Mouse (Mus musculus) cerebellum, postnatal 36 days (tissue): ENCODE data around the gene Gpr21.
"Not testable (repeated sequence)": the region's sequence is repeated elsewhere in the genome, so short reads cannot be mapped to it uniquely, and the experiment has no call there.

ENCODE experiments used
- DNase-seq, 2 experiments: peaks; one replicate each; pipeline ENCODE4 v3.0.0; 2021 to 2022; ENCODE audit warnings: mixed read lengths in 2 of 2

The Gpr21 gene

DNA sequence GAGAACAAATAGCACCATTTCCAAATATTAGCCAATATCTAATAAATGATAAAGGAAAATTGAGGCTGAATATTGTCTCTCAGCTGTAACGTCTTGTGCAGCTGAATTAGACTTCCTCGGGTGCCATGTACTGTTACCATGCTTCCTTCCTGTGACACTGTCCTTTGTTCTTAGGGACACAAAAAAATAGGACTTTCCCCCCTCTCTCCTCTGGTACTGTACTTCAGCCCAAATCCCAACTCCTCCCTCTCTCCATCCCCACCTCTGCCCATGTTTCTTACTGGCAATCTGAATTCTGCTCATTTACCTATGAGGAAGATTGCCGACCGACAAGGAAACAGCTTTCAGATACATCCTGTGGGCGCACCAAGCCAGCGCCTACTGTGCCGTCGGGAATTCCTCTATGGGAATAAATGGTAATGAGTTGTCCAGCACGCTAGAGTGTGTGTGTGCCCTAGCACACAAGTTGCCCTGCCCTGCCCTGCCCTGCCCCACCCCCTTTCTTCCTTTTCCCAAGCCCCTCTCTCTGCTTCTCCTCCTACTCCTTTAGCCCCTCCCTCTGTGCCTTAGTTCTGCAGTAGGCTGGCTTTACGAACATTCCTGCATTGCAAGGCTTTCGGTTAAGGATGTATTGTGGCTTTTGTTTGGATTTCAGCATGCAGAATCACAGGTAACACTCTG is at the start of gene Gpr21:
Gpr21 (plus strand) TSS at position 303 of the 681 bp plus-strand sequence.
- DNase-seq, result no peak

DNA sequence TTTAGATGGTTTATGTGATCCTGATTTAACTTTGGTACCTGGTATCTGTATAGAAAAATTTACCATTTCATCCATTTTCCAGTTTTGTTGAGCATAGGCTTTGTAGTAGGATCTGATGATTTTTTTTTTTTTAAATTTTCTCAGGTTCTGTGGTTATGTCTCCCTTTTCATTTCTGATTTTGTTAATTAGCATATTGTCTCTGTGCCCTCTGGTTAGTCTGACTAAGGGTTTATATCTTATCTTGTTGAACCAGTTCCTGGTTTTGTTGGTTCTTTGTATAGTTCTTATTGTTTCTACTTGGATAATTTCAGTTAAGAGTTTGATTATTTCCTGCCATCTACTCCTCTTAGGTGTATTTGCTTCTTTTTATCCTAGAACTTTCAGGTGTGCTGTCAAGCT is 36.6 kb upstream of the Gpr21 start:
- no peak for DNase-seq

DNA sequence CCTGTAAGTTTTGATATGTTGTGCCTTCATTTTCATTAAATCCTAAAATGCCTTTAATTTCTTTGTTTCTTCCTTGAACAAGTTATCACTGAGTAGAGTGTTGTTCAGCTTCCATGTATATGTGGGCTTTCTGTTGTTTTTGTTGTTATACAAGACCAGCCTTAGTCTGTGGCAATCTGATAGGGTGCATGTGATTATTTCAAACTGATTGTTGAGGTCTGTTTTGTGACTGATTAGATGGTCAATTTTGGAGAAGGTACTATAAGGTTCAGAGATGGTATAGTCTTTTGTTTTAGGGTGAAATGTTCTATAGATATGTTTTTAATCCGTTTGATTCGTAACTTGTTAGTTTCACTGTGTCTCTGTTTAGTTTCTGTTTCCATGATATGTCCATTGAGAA is 36.1 kb upstream of the Gpr21 start:
- no peak for DNase-seq

DNA sequence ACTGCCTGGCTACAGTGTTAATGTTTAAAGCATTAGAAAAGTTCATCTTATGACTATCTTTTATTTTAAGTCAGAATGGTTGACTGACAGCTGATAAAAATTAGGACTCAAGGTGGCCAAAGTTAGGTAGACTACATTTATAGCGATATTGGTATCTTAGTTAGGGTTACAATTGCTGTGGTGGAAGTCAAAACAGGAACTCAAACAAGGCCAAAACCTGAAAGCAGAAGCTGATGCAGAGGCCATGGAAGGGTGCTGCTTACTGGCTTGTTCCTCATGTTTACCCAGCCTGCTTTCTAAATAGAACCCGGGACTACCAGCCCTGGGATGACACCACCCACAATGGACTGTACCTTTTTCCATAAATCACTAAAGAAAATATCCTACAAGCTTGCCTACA is 32.0 kb upstream of the Gpr21 start:
- no peak for DNase-seq

DNA sequence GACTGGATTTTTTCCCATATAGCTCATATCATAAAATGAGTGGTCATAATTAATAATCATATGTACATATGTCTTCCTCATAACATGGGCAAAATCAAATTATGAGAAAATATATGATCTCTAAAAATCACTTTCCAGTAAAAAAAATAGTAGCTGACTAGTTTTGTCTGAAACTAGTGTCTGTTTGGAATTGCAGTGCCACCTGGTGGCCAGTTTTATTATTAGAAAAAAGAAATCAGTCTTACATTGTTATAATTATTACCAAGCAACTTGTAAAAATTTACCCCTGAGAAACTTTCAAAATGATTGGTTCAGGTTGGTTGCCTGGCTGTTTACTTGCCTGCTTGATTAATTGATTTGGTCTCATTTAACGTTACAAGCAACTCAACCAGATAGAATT is 30.8 kb upstream of the Gpr21 start:
- peak; percentile 12 to 23 for DNase-seq

DNA sequence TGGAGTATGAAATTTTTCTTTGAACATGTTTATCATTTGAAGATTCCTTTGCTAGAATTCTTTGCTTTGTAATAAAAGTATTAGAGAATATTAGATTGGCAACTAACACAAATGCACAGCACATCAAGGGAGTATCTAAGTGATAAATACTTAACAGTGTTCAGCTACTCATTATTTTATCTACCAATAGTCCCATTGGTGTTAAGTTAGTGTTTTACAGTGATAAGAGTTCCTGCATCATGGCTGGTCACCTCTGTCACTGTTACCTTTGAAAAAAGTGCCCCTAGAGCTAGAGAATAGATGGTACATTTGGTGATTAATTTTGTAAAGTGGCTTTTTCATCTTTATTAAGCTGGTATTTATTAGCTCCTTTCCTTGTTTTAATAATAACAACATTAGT is 29.7 kb upstream of the Gpr21 start:
- DNase-seq, result no peak

DNA sequence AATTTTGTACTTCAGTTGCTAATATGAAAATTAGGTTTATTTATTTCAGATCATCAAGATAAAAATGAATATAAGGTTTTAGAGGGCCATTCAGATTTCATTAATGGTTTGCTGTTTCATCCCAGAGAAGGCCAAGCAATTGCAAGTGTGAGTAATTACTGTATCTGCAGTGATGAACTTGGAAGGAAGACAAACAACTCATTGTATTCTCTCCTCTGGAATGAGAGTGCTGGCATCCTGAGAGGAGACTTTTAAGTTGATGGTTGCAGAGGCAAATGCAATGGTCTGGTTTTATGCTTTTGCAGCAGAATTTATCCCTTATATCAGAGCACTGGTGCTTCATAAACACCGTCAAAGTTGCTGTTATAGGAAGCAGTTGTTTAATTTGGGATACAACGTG is 27.2 kb upstream of the Gpr21 start:
- DNase-seq, result no peak

DNA sequence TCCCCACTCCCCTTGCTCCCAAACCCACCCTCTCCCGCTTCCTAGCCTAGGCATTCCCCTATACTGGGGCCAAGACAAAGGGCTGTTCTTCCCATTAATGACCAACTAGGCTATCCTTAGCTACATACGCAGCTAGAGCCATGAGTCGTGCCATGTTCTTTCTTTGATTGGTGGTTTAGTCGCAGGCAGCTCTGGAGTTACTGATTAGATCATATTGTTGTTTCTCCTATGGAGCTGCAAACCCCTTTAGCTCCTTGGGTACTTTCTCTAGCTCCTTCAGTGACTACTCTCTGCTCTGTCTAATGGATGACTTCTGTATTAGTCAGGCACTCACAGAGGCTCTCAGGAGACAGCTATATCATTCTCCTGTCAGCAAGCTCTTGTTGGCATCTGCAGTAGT is 18.8 kb upstream of the Gpr21 start:
- no peak for DNase-seq

DNA sequence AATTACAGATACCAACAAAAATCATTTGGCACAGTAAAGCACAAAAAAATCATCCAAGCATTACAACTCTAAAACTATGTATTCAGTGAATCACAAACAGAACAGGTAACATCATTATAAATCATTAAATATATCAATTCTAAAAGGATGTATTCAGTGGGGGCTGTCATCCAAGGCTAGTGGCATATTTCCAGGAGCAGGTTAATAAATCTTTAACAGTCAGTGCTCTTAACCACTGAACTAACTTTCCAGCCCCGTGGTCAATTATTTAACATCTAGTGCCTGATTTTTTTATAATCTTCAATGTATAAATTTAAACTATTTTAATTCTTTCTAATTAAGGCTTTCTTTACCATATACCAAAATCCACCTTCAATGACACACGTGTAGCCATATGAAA is 10.3 kb upstream of the Gpr21 start:
- not testable (repeated sequence) for DNase-seq

DNA sequence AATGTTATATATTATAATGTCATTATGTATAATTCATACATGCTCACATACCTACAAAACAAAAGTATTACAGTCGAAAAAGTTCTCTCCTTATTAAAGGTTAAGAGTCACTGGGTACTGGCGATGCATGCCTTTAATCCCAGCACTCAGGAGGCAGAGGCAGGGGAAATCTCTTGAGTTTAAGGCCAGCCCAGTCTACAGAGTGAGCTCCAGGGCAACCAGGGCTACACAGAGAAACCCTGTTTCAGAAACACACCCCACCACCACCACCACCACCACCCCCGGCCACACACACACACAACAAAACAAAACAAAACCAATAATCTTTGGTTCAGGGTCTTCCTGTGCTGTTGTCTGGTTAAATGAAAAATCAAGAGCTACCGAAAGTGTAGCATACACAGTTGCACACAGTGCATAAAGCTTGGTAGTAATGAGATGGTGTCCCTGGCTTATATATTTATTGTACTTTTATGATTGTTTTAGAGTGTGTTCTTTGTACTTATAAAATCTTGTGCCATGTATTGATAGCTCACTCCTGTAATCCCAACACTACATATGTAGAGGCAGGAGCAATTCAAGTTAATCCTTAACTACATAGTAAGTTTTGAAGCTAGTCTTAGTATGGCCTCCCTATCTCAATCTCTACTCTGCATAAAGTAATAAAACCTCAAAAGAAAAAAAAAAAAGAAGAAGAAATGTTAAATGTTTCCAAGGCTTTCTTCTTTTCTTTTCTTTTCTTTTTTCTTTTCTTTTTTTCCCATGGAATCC is 4.8 kb upstream of the Gpr21 start:
- DNase-seq, result no peak

DNA sequence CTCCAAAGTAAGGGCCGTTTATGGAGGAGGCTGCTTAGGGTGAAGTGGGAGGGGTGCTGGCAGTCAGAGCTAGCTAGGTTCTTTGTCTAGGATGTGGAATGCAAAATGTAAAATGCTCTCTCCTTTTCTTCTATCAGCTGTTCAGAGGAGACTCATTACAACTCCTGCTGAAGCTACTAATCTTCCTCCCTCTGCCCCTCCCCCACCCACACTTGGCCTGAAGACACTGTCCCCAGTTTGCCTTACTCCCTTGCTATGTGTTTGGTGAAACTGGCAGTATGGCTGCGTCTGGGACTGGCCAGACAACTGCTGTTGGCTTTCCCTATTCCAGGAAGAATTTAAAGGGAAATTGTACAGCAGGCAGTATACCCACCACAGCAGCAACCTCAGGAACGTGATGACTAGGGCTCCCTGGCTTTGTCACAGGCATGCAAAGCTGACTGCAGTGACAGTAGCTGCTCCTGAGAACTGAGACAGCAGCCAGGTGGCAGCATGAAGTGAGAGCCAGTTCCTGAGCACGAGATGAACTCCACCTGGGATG is 860 bp downstream of the Gpr21 start:
- peak; percentile 65 to 68 for DNase-seq

DNA sequence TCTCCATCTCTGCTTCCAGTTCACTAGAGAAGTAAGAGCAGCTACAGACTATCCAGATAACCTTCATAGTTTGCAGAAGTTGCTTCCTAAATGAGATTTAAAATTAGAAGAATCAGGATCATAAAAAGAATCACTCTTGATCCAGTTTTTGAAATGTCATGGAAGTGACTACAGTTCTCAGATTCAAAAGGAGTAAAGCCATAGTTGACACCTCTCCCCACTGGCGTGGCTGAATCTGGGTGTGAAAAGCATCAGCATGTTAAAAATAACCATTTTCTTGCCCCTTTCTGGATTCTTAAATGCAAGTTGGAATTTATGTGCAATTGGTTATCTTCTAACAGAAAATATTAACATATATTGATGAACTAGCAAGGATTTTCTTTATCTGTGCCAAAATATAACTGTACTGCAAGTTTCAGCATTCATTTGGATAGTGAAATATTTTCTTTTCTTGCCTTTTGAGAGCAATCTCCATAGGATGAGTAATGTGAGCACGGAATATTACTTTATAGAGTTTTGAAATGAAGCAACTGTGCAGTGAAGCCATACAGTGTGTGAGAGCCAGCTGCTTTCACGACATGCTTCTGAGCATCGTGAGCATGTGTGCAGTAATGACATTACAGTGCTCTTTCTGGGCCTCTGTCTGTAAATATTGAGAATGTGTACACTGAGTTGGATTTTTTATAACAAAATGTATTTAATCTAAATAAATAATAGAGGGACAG is 2.6 kb downstream of the Gpr21 start:
- DNase-seq, result no peak

DNA sequence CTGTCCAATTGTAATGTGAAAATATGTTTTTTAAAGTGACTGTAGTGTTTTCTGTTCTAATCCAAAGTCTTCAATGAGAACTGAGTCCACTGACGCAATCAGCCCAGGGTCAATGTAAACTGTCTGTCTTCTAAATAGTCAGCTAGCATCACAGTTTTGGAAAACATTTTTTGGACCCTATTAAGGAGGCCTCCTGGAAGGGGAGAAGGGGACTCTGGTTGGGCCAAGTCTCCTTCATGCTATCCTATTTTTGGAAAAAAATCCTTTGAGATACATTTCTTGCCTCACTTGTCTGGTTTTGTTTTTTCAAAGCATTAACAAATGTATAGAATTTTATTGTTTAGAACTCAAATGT is 3.1 kb downstream of the Gpr21 start:
- DNase-seq, result no peak

DNA sequence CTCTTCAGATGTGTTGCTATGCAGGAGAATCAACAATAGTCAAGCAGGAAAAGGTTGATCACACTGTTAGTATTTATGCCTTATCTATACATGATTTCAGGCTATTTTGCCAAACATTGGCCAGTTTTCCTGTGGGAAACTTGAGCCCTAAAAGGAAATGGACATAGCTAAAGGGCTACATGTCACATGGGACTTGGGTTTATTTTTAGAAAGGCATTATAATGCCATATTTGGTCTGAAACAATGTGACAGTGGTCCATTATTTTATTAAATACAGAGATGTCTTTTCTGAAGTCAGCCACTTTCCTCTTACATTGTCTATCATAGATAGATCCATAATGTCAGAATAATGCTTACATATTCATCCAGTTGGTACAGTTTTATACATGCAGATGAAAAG is 11.5 kb downstream of the Gpr21 start:
- no peak for DNase-seq

DNA sequence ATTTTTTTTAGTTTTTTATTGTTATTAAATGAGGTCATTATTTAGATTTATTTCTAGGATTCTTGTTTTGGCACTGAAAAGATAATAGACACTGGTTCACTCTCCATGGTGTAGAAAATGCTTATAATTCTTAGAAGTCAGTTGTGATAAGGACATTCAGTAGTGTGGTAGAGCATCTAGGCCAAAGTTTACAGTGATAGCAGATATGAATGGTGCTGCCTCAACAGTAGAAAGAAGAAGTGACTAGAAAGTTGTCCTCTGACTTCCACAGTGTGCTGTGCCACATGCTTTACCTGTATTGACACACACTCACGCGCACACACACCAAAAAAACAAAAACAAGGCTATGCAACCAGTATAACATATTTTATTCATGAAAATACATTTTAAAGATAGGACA is 13.3 kb downstream of the Gpr21 start:
- no peak for DNase-seq

DNA sequence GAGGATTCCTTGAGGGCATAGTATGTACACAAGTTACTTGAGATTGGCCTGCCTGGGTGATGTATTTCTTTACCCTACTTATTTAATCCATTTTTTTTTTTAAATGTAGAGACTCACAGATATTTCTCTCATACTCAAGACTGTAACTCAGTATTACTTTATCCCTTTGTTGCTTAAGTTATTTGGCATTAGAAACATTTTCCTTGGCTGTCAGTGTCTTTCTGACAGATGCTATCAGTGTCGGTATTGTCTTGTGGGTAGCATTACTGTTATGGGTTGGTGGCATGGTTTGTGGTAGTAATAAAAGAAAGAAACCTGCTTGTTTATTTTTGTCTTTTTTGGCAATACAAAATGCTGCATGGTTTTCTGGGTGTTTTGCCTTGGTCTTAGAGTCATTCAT is 14.6 kb downstream of the Gpr21 start:
- DNase-seq, result no peak

DNA sequence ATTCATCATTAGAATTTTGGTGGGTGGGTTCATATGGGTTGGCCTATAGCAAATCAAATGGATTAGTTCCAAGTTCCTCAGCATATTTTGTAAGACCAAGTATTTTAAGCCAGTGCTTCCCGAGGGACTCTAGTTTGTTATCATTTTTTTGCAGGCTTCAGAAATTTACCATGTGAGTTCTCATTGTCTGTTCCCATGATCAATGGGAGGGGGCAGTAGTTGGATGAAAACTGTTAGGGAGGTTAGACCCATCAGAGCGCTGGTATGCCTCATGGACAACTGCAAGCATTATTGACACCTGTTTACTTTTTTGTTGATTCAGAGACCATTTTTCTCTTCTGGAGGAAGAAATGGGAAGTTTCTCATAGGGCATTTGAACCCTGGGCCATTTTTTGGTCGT is 15.5 kb downstream of the Gpr21 start:
- DNase-seq, result no peak

DNA sequence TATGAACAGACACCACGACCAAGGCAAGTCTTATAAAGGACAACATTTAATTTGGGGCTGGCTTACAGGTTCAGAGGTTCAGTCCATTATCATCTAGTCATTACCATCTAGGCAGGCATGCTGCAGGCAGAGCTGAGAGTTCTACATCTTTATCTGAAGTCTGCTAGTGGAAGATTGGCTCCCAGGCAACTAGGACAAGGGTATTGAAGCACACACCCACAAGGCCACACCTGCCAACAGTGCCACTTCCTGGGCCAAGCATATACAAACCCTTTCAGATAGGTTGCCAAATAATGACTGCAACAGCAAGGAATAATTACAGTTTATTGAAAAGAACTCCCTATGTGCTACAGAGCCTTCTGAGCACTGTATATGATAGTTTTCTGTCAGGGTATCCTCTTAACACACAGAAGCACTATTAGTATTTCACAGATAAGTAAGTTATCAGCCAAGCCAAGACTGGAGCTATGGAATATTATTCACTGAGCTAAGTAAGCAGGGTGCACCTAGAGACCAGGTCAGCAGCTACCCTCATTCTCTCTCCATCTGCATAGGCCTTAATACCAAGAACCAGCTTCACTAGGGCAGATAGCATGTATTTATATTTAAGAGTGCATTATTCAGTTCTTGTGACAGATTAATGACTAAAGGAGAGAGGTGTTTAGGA is 33.3 kb downstream of the Gpr21 start:
- peak; percentile 38 to 42 for DNase-seq

DNA sequence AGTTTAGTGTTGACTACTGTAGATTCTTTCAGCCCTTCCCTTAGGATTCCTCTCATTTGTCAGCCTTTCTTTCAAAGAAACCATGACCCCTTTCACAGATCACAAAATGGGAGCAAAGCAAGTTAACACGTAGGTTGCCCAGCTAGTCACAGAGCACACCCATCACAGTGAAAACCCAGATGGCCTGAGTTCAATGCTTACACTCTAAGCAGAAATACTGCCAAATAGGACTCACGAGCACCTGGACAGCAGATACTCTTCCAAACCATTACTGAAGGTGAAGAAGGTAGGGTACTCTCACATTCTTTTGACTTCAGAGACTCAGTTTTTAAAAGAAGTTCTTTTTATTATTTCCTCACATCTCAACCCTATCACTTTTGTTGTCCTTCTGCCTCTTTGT is 40.2 kb downstream of the Gpr21 start:
- no peak for DNase-seq

DNA sequence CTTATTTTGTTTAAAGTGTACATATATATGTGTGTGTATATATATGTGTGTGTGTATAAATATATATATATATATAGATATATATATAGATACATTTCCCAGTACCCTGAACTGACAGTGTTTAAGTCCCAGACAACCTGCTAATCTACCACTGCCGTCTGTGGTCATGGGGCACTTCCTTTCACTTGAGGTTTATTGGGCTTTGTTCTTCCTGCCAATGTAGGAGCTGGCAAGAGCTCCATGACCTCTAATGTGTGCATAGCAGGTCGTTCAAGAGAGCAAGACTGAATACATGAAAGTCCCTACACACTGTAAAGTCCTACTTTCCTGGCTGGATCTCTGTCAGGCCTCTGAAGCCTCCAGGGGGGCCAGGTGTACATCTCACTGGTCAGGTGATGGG is 49.4 kb downstream of the Gpr21 start:
- no peak for DNase-seq

DNA sequence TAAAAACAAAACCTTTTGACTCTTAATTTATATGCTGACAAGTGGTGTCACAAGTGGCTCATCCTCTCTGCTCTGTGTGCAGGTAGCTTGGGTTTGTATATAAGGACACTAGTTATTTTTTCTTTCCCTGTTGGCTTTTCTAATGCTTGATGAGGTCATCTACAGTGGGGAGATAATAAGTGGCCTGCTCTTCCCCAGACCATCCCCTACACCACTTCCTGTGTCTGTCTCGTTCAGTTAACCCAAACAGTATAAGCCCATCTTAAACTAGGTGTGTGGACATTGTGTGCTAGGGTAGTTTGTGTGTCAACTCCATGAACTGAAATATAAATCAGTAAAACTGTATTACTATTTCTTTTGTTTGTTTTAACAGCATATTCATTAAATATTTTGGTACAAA is 49.9 kb downstream of the Gpr21 start:
- no peak for DNase-seq

DNA sequence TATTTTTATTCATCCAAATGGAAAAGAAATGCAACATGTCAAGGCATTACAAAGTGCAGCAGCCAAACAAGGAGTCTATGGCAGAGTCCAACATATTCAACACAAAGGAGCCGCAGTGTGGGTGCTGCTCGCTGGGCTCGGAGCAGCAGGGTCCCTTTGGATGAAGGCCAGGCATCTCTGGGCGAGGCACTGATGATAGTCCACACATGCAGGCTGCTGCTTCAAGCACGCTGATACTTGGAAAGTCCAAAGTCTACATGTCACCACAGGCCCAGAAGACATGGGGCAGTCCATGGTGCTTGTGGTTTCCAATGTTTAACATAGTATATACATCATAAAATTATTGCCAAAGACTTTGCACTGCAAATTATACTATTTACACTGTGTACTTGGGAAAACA is 53.8 kb downstream of the Gpr21 start:
- no peak for DNase-seq
